Mouse (Mus musculus) heart, adult 2 months (tissue): ENCODE measurements around the gene P4ha3. TPM values are rescaled to one million over a fixed set of nuclear protein-coding genes. Genes with fewer than 3 reads are reported as not detected.

ENCODE experiments used
- DNase-seq, 2 experiments: peaks; one replicate each; pipeline ENCODE4 v3.0.0; 2021
- H3K27ac ChIP-seq: fragments of 200-600 bp; 2 replicates; pipeline ENCODE4 v1.8.1; 2022
- H3K27me3 ChIP-seq: fragments of 200-500 bp; 2 replicates; pipeline ENCODE4 v1.6.1; 2012; ENCODE audit warnings: mild to moderate bottlenecking, low read length, inconsistent platforms, mixed read lengths; ENCODE audit not compliant: control insufficient read depth, insufficient read depth
- H3K36me3 ChIP-seq: fragments of 200-500 bp; 2 replicates; pipeline ENCODE4 v1.6.1; 2012; ENCODE audit warnings: low read length, inconsistent platforms; ENCODE audit not compliant: control insufficient read depth, insufficient read depth
- H3K4me1 ChIP-seq: fragments of 200-500 bp; 2 replicates; pipeline ENCODE4 v1.6.1; 2011; ENCODE audit warnings: low read length; ENCODE audit not compliant: control insufficient read depth, insufficient read depth
- H3K4me3 ChIP-seq: fragments of 200-600 bp; 2 replicates; pipeline ENCODE4 v1.8.1; 2022
- H3K79me2 ChIP-seq: fragments of 200-500 bp; replicated peaks from 2 replicates; pipeline ENCODE4 v1.6.1; 2012; ENCODE audit warnings: mild to moderate bottlenecking, inconsistent platforms, low read length, moderate library complexity, mixed read lengths; ENCODE audit not compliant: control insufficient read depth, insufficient read depth
- H3K9ac ChIP-seq: fragments of 200-500 bp; 2 replicates; pipeline ENCODE4 v1.6.1; 2012; ENCODE audit warnings: low read depth, mild to moderate bottlenecking, control low read depth, inconsistent platforms, low read length, mixed read lengths
- CTCF ChIP-seq: fragments of 200-600 bp; IDR thresholded peaks from 2 replicates; pipeline ENCODE4 v1.8.1; 2022; ENCODE audit warnings: antibody characterized with exemption, mild to moderate bottlenecking, moderate library complexity
- EP300 ChIP-seq: fragments of 200-500 bp; IDR thresholded peaks from 2 replicates; pipeline ENCODE4 v1.6.1; 2011; ENCODE audit warnings: low read depth, low read length, control low read depth; ENCODE audit not compliant: insufficient read depth
- POLR2A ChIP-seq: fragments of 200-500 bp; IDR thresholded peaks from 2 replicates; pipeline ENCODE4 v1.6.1; 2011; ENCODE audit warnings: mild to moderate bottlenecking, low read depth, low read length, control low read depth; ENCODE audit not compliant: insufficient read depth
- WGBS: fragments of 180-500 bp; shearing (Covaris S2); methylation state at CpG from one replicate; pipeline ENCODE4 v1.1.7; 2018; 5-methylcytosine and 5-hydroxymethylcytosine counted together
- intact Hi-C: fragments of 180-260 bp; cut with DNase I; formaldehyde crosslinking; loops from one replicate; pipeline ENCODE4 v1.15.1; 2025
- polyA plus RNA-seq: library from polyadenylated mRNA; depleted of rRNA; stranded (reverse); fragments of >200 nt; gene quantifications from 2 replicates; pipeline ENCODE4 v1.2.3, GENCODE M21; 2012; rRNA removed
- total RNA-seq, 2 experiments: library from RNA; stranded (reverse); gene quantifications; 2 replicates each; pipeline ENCODE4 v1.2.3; 2021

P4ha3 gene
- total and polyA plus RNA-seq, 3 experiments = 0.16 to 0.45 (median 0.33) TPM

DNA sequence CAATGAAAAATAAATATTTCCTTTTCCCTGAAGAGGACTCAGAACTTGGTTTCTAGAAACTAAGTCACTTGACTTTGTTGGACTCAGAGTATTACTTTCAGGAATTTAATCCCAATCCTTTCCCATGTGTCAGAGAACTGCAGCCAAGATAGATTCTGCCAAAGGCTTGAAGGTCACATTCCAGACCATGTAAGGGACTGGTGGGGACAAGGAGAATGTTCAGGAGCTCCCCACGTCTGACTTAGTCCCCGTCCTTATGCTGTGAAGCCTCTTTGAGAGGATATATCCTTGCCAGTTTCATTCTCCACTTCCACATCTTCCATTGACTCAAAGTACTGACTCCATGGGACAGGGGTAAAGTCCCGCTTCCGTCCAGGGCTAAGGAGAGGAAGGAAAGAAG lies 69.7 kb downstream of the P4ha3 start:
- H3K36me3 ChIP-seq = peaks cover 3% of the 10 kb centered on the region
- no peaks in the 10 kb centered on the region for H3K79me2 ChIP-seq
- H3K4me1 ChIP-seq = peaks cover 2% of the 10 kb centered on the region
- no peak overlapping the region for H3K4me3 ChIP-seq
- peak overlapping the region; percentile 47 for H3K27ac ChIP-seq
- H3K9ac ChIP-seq = no peak overlapping the region
- no peak for TF ChIP-seq CTCF
- TF ChIP-seq EP300 = no peak
- TF ChIP-seq POLR2A = no peak
- H3K27me3 ChIP-seq = no peaks in the 10 kb centered on the region
- intact Hi-C loops = no loop called here
- DNase-seq = peak in 1 of 2 experiments; percentile 11
- 56% methylated on average over 4 of the region's 4 CpGs for WGBS

DNA sequence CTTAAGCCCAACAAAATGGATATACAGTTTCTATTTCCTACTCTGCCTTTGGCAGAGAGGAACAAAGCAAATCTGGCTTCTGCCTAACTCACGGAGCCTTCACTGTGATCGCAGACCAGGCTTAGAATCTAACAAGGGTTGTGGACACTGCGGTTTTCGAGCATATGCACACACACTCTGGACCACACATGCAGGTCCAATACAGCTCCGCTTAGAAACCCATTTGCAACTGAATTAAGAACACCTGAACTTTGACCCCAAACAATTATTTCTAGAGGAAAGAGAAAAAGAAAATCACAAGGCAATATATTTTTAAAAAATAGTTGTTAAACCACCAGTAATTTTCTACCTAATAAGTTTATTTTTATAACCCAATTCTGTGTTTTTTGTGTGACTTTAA lies 71.0 kb downstream of the P4ha3 start:
- Histone ChIP-seq H3K27me3 (no peaks in the 10 kb centered on the region), H3K36me3 (peaks cover 3% of the 10 kb centered on the region), H3K9ac (no peak overlapping the region), H3K4me1 (peaks cover 2% of the 10 kb centered on the region), H3K27ac (no peak overlapping the region), H3K4me3 (no peak overlapping the region), H3K79me2 (no peaks in the 10 kb centered on the region)
- intact Hi-C loops = no loop called here
- WGBS = 80% methylated on average over 5 of the region's 5 CpGs
- no peak for DNase-seq
- TF ChIP-seq CTCF = no peak
- no peak for TF ChIP-seq POLR2A
- TF ChIP-seq EP300 = no peak

DNA sequence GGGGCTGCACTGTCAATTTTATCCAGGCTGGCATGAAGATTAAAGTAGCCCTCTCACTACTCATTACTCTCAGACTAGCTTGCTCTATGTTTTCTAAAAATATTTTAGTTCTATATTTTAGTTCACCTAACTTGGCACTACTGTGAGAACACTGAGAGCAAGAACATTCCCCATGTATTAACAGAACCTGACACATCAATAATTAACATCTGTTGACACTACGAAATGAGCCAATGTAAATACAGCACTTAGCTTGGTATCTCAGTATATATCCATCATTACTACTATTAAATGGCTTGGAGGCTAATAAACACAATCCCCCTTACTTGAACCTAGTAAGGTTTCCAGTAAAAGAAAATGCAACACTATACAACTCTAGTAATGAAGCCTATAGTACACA lies 71.4 kb downstream of the P4ha3 start:
- Histone ChIP-seq H3K4me1 (peaks cover 2% of the 10 kb centered on the region), H3K36me3 (peaks cover 3% of the 10 kb centered on the region), H3K4me3 (no peak overlapping the region), H3K79me2 (no peaks in the 10 kb centered on the region), H3K9ac (no peak overlapping the region), H3K27ac (no peak overlapping the region), H3K27me3 (no peaks in the 10 kb centered on the region)
- intact Hi-C loops = no loop called here
- no peak for DNase-seq
- 81% methylated on average over 1 of the region's 1 CpGs for WGBS
- TF ChIP-seq CTCF = no peak
- TF ChIP-seq POLR2A = no peak
- TF ChIP-seq EP300 = no peak

DNA sequence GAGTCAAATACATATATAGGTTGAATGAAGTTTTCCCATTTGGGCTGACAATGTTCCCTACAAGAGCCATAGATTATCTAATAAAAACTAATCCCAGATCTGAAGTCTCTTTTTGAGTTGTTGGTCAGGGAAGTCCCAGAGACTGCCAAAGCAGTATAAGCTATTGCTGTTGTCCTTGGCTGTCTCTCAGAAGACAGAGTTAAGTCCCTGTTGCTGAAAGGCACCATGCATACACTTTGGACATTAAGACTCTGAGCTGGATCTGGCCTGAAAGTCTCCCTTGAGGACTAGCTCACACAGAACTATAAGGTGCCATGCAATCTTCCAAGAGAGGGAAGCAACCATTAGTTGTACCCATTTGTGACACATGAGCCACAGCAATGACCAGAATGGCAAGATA lies 72.5 kb downstream of the P4ha3 start:
- Histone ChIP-seq H3K36me3 (peaks cover 11% of the 10 kb centered on the region), H3K79me2 (no peaks in the 10 kb centered on the region), H3K4me1 (peaks cover 2% of the 10 kb centered on the region), H3K4me3 (no peak overlapping the region), H3K9ac (no peak overlapping the region), H3K27ac (no peak overlapping the region), H3K27me3 (no peaks in the 10 kb centered on the region)
- TF ChIP-seq CTCF = no peak
- no peak for TF ChIP-seq POLR2A
- TF ChIP-seq EP300 = no peak
- no peak for DNase-seq
- intact Hi-C loops = no loop called here

DNA sequence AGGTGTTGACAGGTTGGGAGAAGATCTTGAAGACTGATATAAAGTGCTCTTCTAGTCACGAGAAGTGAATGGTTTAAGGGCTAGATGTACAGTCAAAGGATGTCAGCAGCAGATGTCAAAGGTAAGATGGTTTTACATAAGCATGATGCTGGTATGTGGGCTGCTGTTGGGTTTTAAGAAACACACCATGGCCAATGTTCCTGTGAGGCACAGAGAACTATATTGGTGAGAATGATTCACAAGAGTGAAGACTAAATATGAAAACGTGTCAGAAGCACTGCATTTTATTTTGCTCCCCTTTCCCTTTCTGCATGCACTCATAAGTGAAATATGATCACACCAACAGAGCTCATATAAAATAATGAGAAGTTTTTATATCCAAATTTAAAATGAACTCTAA lies 77.8 kb downstream of the P4ha3 start:
- no peaks in the 10 kb centered on the region for H3K27me3 ChIP-seq
- H3K4me3 ChIP-seq = no peak overlapping the region
- peaks cover 3% of the 10 kb centered on the region for H3K4me1 ChIP-seq
- 82% methylated on average over 2 of the region's 2 CpGs for WGBS
- no peak for DNase-seq
- intact Hi-C loops = loop anchor here (10.0 kb wide), 1 partner anchor 238 kb away; the partner anchor contains the start of gene Pold3
- no peaks in the 10 kb centered on the region; the same call in 1 of the 2 replicates for H3K79me2 ChIP-seq
- no peak overlapping the region for H3K27ac ChIP-seq
- no peak overlapping the region for H3K9ac ChIP-seq
- TF ChIP-seq CTCF (no peak), POLR2A (no peak), EP300 (no peak)
- peaks cover 12% of the 10 kb centered on the region for H3K36me3 ChIP-seq

DNA sequence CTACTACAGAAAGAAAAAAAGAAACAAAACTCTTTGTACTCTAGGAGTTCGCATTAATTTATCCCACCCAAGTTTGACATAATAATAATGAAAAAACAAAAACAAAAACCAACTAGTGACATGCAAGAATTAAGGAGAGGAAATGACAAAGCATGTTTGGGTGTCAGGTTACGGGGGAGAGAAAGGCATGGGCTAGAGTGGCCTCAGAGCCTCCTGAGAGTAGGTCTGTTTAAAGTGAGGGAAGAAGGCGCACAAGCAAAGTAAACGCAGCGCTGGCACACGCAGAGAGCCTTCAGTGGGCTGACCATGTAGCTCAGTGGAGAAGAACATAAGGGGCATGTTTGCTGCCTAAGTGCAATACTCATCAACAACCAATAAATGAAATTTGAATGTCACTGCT lies 79.6 kb downstream of the P4ha3 start:
- Histone ChIP-seq H3K4me3 (no peak overlapping the region), H3K9ac (no peak overlapping the region), H3K36me3 (peaks cover 21% of the 10 kb centered on the region), H3K27me3 (no peaks in the 10 kb centered on the region), H3K4me1 (peaks cover 3% of the 10 kb centered on the region), H3K79me2 (no peaks in the 10 kb centered on the region; the same call in 1 of the 2 replicates), H3K27ac (no peak overlapping the region; the same call in 1 of the 2 replicates)
- TF ChIP-seq POLR2A (no peak), EP300 (no peak), CTCF (no peak)
- WGBS = 40% methylated on average over 6 of the region's 6 CpGs
- intact Hi-C loops = loop anchor here (10.0 kb wide), 1 partner anchor 240 kb away; the partner anchor contains the start of gene Pold3
- DNase-seq = no peak

Other genes with a start within 250 kb of the P4ha3 start
- gene Pold3, start 164.0 kb upstream of the P4ha3 start, total RNA-seq = 1 to 10 TPM; 9.0 to 9.1 TPM
- 4.4 and 6.5 TPM in 2 replicates for gene Pold3, start 164.0 kb upstream of the P4ha3 start, polyA plus RNA-seq
- gene Lipt2, start 126.2 kb upstream of the P4ha3 start, total RNA-seq = 1 to 10 TPM; 5.7 to 6.0 TPM
- 6.6 and 10.0 TPM in 2 replicates for gene Lipt2, start 126.2 kb upstream of the P4ha3 start, polyA plus RNA-seq
- under 1 TPM; 0.59 to 0.94 TPM for gene Kcne3, start 109.0 kb upstream of the P4ha3 start, total RNA-seq
- 2.0 and 2.2 TPM in 2 replicates for gene Kcne3, start 109.0 kb upstream of the P4ha3 start, polyA plus RNA-seq
- 1 to 10 TPM; 7.0 TPM for gene Pgm2l1, start 58.1 kb upstream of the P4ha3 start, total RNA-seq
- 1.5 and 2.2 TPM in 2 replicates for gene Pgm2l1, start 58.1 kb upstream of the P4ha3 start, polyA plus RNA-seq
- gene C2cd3, start 86.7 kb downstream of the P4ha3 start, total RNA-seq = 1 to 10 TPM; 7.0 to 8.4 TPM
- 6.6 and 8.5 TPM in 2 replicates for gene C2cd3, start 86.7 kb downstream of the P4ha3 start, polyA plus RNA-seq
- gene Ppme1, start 86.8 kb downstream of the P4ha3 start, total RNA-seq = 10 to 100 TPM; 32.5 to 35.8 TPM
- 80.7 and 118 TPM in 2 replicates for gene Ppme1, start 86.8 kb downstream of the P4ha3 start, polyA plus RNA-seq
- 10 to 100 TPM; 33.7 to 39.4 TPM for gene Ucp3, start 187.5 kb downstream of the P4ha3 start, total RNA-seq
- gene Ucp3, start 187.5 kb downstream of the P4ha3 start, polyA plus RNA-seq = 39.0 and 39.1 TPM in 2 replicates
- gene Ucp2, start 207.8 kb downstream of the P4ha3 start, total RNA-seq = 100 to 1,000 TPM; 245 to 496 TPM
- 109 and 193 TPM in 2 replicates for gene Ucp2, start 207.8 kb downstream of the P4ha3 start, polyA plus RNA-seq
- gene Dnajb13, start 229.4 kb downstream of the P4ha3 start, total RNA-seq = not detected
- 0.32 and 1.2 TPM in 2 replicates for gene Dnajb13, start 229.4 kb downstream of the P4ha3 start, polyA plus RNA-seq